Mouse (Mus musculus) hindbrain, embryonic 13.5 days (tissue): ENCODE measurements around the gene Jdp2. TPM values are rescaled to one million over a fixed set of nuclear protein-coding genes. Genes with fewer than 3 reads are reported as not detected.
"Not testable (repeated sequence)": the region's sequence is repeated elsewhere in the genome, so short reads cannot be mapped to it uniquely, and the experiment has no call there.

ENCODE experiments used
- ATAC-seq: fragments of 200-750 bp; cut with Nextera tagmentation; 2 replicates; pipeline ENCODE4 v1.8.0; 2017; ENCODE audit warnings: moderate TSS enrichment; ENCODE audit not compliant: low FRiP score
- H3K27ac ChIP-seq: fragments of 300-500 bp; sonication (generic); 2 replicates; pipeline ENCODE4 v1.5.1; 2015; ENCODE audit warnings: inconsistent platforms, mild to moderate bottlenecking, moderate library complexity
- H3K27me3 ChIP-seq: fragments of 300-500 bp; sonication (generic); 2 replicates; pipeline ENCODE4 v1.6.1; 2015; ENCODE audit warnings: mild to moderate bottlenecking, inconsistent platforms
- H3K36me3 ChIP-seq: fragments of 300-500 bp; sonication (generic); 2 replicates; pipeline ENCODE4 v1.6.1; 2015; ENCODE audit warnings: mild to moderate bottlenecking, inconsistent platforms
- H3K4me1 ChIP-seq: fragments of 300-500 bp; sonication (generic); replicated peaks from 2 replicates; pipeline ENCODE4 v1.6.1; 2015; ENCODE audit warnings: inconsistent platforms
- H3K4me2 ChIP-seq: fragments of 300-500 bp; sonication (generic); 2 replicates; pipeline ENCODE4 v1.6.1; 2015; ENCODE audit warnings: inconsistent platforms, mild to moderate bottlenecking, moderate library complexity
- H3K4me3 ChIP-seq: fragments of 300-500 bp; sonication (generic); 2 replicates; pipeline ENCODE4 v1.5.1; 2015; ENCODE audit warnings: mild to moderate bottlenecking, inconsistent platforms
- H3K9ac ChIP-seq: fragments of 300-500 bp; sonication (generic); 2 replicates; pipeline ENCODE4 v1.6.1; 2015; ENCODE audit warnings: mild to moderate bottlenecking, inconsistent platforms
- H3K9me3 ChIP-seq: fragments of 300-500 bp; sonication (generic); 2 replicates; pipeline ENCODE4 v1.6.1; 2016; ENCODE audit warnings: inconsistent platforms
- WGBS: fragments of 180-500 bp; shearing (Covaris S2); methylation state at CpG from one replicate; pipeline ENCODE4 v1.1.7; 2015; 5-methylcytosine and 5-hydroxymethylcytosine counted together
- polyA plus RNA-seq: library from polyadenylated mRNA; unstranded; fragments of >200 nt; fragmentation: Nextera tagmentation; extraction: Ambion mirVana; gene quantifications from 2 replicates; pipeline ENCODE4 v1.2.1, GENCODE M21; 2015

Gene Jdp2
- polyA plus RNA-seq, 1 experiment from 2014 or later = 0.42 TPM

DNA sequence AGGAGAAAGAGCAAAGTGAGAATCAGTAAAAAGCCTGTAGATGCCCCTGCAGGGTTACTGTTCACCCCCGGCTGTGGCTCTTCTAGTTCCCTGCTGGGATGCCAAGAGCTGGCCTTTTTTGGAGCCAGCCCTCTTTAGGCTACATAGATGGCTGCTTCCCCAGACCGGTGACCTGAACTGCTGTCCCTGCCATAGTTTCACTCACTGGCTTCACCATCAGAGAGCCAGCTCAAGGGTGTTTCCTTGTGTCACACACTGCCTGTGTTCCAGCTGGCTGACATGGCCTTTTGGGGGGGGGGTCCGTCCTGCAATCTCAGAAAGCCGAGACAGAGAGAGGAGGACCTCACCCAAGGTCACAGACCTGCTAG, 42.7 kb downstream of the Jdp2 start:
- Histone ChIP-seq H3K4me2 (no peak overlapping the region), H3K4me1 (peaks cover 29% of the 10 kb centered on the region), H3K9ac (no peak overlapping the region; the same call in 1 of the 2 replicates), H3K27me3 (no peaks in the 10 kb centered on the region), H3K36me3 (peaks cover 14% of the 10 kb centered on the region), H3K27ac (peak overlapping the region; percentile 40), H3K4me3 (no peak overlapping the region), H3K9me3 (no peaks in the 10 kb centered on the region)
- WGBS = 49% methylated on average over 4 of the region's 4 CpGs
- ATAC-seq = no peak

DNA sequence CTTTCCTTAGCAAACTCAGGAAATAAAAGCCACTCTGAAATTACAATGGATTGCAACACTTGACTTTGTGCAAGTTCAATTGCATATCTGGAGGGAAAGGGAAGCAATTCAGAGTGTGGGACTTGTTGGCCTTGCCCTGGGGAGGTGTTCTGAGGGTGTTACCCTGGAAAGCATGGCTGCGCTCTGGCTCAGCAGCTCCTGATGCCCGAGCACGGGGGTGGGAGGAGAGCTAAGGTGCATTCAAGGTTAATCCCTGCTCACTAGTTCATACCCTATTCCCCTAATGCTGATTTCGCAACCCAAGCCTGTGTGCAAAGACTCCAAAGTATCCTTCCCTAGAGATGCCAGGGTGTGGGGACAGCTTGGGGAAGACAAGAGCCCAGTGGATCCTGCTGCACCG, 44.9 kb downstream of the Jdp2 start:
- Histone ChIP-seq H3K36me3 (peaks cover 13% of the 10 kb centered on the region), H3K4me3 (no peak overlapping the region), H3K27me3 (no peaks in the 10 kb centered on the region), H3K27ac (no peak overlapping the region), H3K4me2 (no peak overlapping the region), H3K9me3 (no peaks in the 10 kb centered on the region), H3K9ac (no peak overlapping the region), H3K4me1 (peaks cover 24% of the 10 kb centered on the region)
- no peak for ATAC-seq
- WGBS = 85% methylated on average over 5 of the region's 5 CpGs

- WGBS = 90% methylated on average over 4 of the region's 4 CpGs
- no peak for ATAC-seq
- H3K27me3 ChIP-seq = no peaks in the 10 kb centered on the region
- H3K36me3 ChIP-seq = peaks cover 4% of the 10 kb centered on the region
- H3K4me1 ChIP-seq = peaks cover 18% of the 10 kb centered on the region
- H3K4me3 ChIP-seq = no peak overlapping the region
- H3K9me3 ChIP-seq = no peaks in the 10 kb centered on the region
- no peak overlapping the region for H3K4me2 ChIP-seq
- H3K27ac ChIP-seq = no peak overlapping the region
- no peak overlapping the region for H3K9ac ChIP-seq
These were observed 46.8 kb downstream of the Jdp2 start for GRCm38 (mm10) chr12:85645664-85646063.

GRCm38 (mm10) chr12:85647346-85647745, 48.5 kb downstream of the Jdp2 start:
- no peaks in the 10 kb centered on the region for H3K9me3 ChIP-seq
- no peak overlapping the region for H3K4me3 ChIP-seq
- no peak for ATAC-seq
- no peak overlapping the region for H3K27ac ChIP-seq
- H3K27me3 ChIP-seq = no peaks in the 10 kb centered on the region
- 0 out of 2 replicates have a peak, but pooled peaks cover 5% of the 10 kb centered on the region for H3K4me1 ChIP-seq
- H3K4me2 ChIP-seq = no peak overlapping the region
- H3K9ac ChIP-seq = no peak overlapping the region
- H3K36me3 ChIP-seq = no peaks in the 10 kb centered on the region; the same call in 1 of the 2 replicates
- WGBS = 41% methylated on average over 10 of the region's 10 CpGs

- no peaks in the 10 kb centered on the region; the same call in 1 of the 2 replicates for H3K36me3 ChIP-seq
- H3K9me3 ChIP-seq = no peaks in the 10 kb centered on the region
- no peak overlapping the region for H3K4me2 ChIP-seq
- no peaks in the 10 kb centered on the region for H3K27me3 ChIP-seq
- H3K9ac ChIP-seq = no peak overlapping the region
- H3K27ac ChIP-seq = no peak overlapping the region
- no peak for ATAC-seq
- H3K4me1 ChIP-seq = 0 out of 2 replicates have a peak, but pooled peaks cover 5% of the 10 kb centered on the region
- 88% methylated on average over 1 of the region's 1 CpGs for WGBS
- no peak overlapping the region for H3K4me3 ChIP-seq
These were observed 49.1 kb downstream of the Jdp2 start for GRCm38 (mm10) chr12:85647955-85648354.

GRCm38 (mm10) chr12:85659319-85659718, 60.5 kb downstream of the Jdp2 start:
- no peak for ATAC-seq
- no peak overlapping the region for H3K9ac ChIP-seq
- H3K36me3 ChIP-seq = no peaks in the 10 kb centered on the region
- no peak overlapping the region for H3K4me3 ChIP-seq
- no peak overlapping the region for H3K27ac ChIP-seq
- WGBS = 23% methylated on average over 2 of the region's 2 CpGs
- no peak overlapping the region for H3K4me2 ChIP-seq
- H3K9me3 ChIP-seq = no peaks in the 10 kb centered on the region
- H3K4me1 ChIP-seq = peaks cover 5% of the 10 kb centered on the region
- H3K27me3 ChIP-seq = no peaks in the 10 kb centered on the region

- H3K27ac ChIP-seq = no peak overlapping the region
- ATAC-seq = no peak
- 92% methylated on average over 12 of the region's 12 CpGs for WGBS
These were observed 62.0 kb downstream of the Jdp2 start for GRCm38 (mm10) chr12:85660855-85661254.

GRCm38 (mm10) chr12:85662232-85662631, 63.4 kb downstream of the Jdp2 start:
- not testable (repeated sequence) for H3K4me3 ChIP-seq, ATAC-seq, H3K9me3 ChIP-seq, H3K27me3 ChIP-seq, H3K4me1 ChIP-seq, H3K27ac ChIP-seq, H3K4me2 ChIP-seq, H3K36me3 ChIP-seq, H3K9ac ChIP-seq
- 89% methylated on average over 8 of the region's 8 CpGs for WGBS

More at GRCm38 (mm10) chr12:85660855-85661254, 62.0 kb downstream of the Jdp2 start:
- H3K4me1 ChIP-seq = peaks cover 5% of the 10 kb centered on the region
- no peak overlapping the region for H3K9ac ChIP-seq
- H3K4me2 ChIP-seq = no peak overlapping the region
- no peaks in the 10 kb centered on the region for H3K36me3 ChIP-seq
- H3K9me3 ChIP-seq = no peaks in the 10 kb centered on the region
- H3K27me3 ChIP-seq = no peaks in the 10 kb centered on the region
- H3K4me3 ChIP-seq = no peak overlapping the region

- Histone ChIP-seq H3K9ac (no peak overlapping the region), H3K4me1 (peaks cover 5% of the 10 kb centered on the region), H3K36me3 (no peaks in the 10 kb centered on the region), H3K27ac (no peak overlapping the region), H3K27me3 (no peaks in the 10 kb centered on the region), H3K4me2 (no peak overlapping the region), H3K4me3 (no peak overlapping the region), H3K9me3 (no peaks in the 10 kb centered on the region)
- 0 out of 2 replicates have a peak, but pooled peaks have one; percentile 61 for ATAC-seq
- WGBS = 16% methylated on average over 9 of the region's 9 CpGs
These were observed 64.1 kb downstream of the Jdp2 start for GRCm38 (mm10) chr12:85662896-85663295.

GRCm38 (mm10) chr12:85666112-85666511, 67.3 kb downstream of the Jdp2 start:
- 86% methylated on average over 8 of the region's 8 CpGs for WGBS

DNA sequence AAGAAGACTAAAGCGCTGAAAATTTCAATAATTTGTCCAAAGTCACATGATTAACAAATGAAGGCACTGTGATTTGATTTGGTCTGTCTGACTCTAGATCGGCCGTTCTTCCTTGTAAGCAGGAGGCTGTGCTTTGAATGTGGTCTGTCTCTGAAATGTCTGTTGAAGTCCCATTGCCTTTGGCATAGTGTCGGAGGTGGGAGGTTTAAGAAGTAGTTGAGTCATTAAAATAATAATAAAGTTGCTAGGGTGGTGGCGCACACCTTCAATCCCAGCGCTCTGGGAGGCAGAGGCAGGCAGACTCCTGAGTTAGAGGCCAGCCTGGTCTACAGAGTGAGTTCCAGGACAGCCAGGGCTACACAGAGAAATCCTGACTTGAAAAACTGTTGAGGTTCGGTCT, 68.2 kb downstream of the Jdp2 start:
- Histone ChIP-seq H3K4me1 (0 out of 2 replicates have a peak, but pooled peaks cover 6% of the 10 kb centered on the region), H3K9me3 (no peaks in the 10 kb centered on the region), H3K36me3 (no peaks in the 10 kb centered on the region), H3K4me3 (no peak overlapping the region), H3K9ac (no peak overlapping the region), H3K4me2 (no peak overlapping the region), H3K27me3 (no peaks in the 10 kb centered on the region), H3K27ac (no peak overlapping the region)
- ATAC-seq = no peak
- 95% methylated on average over 7 of the region's 7 CpGs for WGBS

More at GRCm38 (mm10) chr12:85666112-85666511, 67.3 kb downstream of the Jdp2 start:
- H3K4me1 ChIP-seq = 0 out of 2 replicates have a peak, but pooled peaks cover 6% of the 10 kb centered on the region
- H3K27me3 ChIP-seq = no peaks in the 10 kb centered on the region
- H3K4me2 ChIP-seq = no peak overlapping the region
- no peaks in the 10 kb centered on the region for H3K9me3 ChIP-seq
- H3K9ac ChIP-seq = no peak overlapping the region
- no peaks in the 10 kb centered on the region for H3K36me3 ChIP-seq
- ATAC-seq = no peak
- no peak overlapping the region for H3K4me3 ChIP-seq
- H3K27ac ChIP-seq = no peak overlapping the region

DNA sequence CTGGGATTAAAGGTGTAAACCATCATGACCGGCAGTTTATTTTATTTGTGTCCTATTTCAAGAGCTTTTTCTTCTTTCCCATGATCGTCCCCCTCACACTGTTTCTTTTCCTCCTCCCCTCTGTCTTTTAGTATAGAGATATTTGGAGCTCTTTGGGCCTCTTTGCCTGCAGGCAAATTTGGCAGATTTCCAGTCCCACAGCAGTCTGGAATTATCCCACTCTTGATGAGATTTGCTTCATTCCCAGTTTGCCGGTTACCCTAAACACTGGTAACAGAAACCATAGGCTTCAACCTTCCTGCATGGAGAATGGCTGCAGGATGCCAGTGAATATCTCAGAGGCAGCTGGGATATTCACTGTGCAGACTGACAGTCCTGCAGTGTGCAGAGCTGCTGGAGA, 69.9 kb downstream of the Jdp2 start:
- ATAC-seq = no peak
- Histone ChIP-seq H3K9me3 (no peaks in the 10 kb centered on the region), H3K4me1 (0 out of 2 replicates have a peak, but pooled peaks cover 6% of the 10 kb centered on the region), H3K36me3 (no peaks in the 10 kb centered on the region), H3K27ac (no peak overlapping the region; the same call in 1 of the 2 replicates), H3K4me2 (no peak overlapping the region), H3K27me3 (no peaks in the 10 kb centered on the region), H3K9ac (peak overlapping the region; percentile 35; the same call in 1 of the 2 replicates), H3K4me3 (no peak overlapping the region)
- 63% methylated on average over 3 of the region's 3 CpGs for WGBS

DNA sequence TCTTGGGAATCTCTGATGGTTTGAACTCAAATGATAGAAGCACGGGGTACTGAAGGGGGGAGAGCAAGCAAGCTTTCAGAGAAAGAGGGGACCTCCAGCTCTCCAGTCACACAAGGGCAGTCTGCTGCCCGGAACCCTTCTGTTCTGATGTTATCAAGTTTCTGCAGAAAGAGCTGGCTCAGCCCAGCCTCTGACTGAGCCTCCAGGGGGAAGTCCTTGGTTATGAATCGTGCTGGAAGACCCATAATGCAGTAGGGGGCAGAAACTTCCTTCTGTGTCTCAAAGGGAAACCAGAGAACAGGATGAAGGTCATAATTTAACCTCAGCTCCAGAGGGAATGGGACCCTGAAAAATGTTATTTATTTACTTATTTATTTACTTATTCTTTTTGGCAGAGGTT, 71.3 kb downstream of the Jdp2 start:
- no peak overlapping the region for H3K27ac ChIP-seq
- no peak overlapping the region for H3K4me2 ChIP-seq
- no peak overlapping the region for H3K9ac ChIP-seq
- ATAC-seq = no peak
- H3K4me1 ChIP-seq = 0 out of 2 replicates have a peak, but pooled peaks cover 6% of the 10 kb centered on the region
- H3K36me3 ChIP-seq = no peaks in the 10 kb centered on the region
- no peak overlapping the region for H3K4me3 ChIP-seq
- no peaks in the 10 kb centered on the region for H3K9me3 ChIP-seq
- H3K27me3 ChIP-seq = no peaks in the 10 kb centered on the region
- 69% methylated on average over 3 of the region's 3 CpGs for WGBS
